Mouse (Mus musculus): ENCODE data around the gene Ctnnb1.

Gene Ctnnb1

DNA sequence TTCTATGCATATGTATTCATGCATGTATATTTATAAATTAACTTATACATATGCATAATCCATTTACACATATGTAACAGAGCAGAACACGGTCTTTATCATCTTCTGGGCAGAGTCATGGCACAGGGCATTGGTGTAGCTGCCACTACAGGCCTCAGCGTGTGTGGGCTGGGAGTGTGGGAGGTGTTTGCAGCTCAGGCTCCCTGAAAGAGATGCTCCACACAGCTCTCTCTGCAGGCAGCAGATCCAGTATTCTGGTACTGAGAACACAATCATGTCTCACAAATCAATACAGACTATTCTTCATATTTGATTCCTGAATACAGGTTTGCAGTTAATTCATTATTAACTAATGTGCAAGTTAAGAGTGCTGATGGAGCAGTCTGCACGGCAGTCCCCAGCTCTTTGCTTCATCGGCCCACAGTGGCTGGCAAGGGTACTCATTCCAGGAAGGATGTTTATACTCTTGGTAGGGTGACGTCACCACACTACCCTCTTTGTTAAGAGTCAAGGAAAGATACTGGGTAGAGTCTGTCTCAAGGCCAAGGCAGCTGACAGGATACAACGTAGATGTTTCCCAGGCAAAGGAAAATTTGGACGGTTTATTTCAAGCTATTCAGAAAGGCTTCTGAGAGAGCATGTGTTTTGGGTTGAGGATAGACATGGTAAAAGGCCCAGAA lies 71.8 kb downstream of the Ctnnb1 start:
- no peak for DNase-seq (ENCODE audit: low spot score)

- DNase-seq (ENCODE audit: low spot score), result no peak
These were observed 72.9 kb downstream of the Ctnnb1 start for GRCm38 (mm10) chr9:121001681-121002540.

DNA sequence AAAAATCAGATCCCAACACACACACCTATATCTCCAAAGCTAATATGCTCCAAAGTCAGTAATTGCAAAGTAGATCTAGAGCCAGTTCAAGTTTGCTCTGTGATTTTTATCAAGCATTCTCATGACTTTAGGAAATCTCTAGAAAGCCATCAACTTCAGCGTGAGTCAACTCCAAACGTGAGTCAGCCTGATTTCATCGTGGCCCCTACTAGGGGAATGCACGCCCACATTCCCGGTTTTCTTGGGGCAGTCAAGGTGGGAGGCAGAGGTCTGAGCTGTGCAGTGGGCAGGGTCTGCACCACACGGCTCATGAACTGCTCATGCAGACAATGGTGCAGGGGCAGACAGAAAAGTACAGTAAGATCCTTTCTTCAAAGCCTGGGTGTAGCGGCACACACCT lies 76.9 kb downstream of the Ctnnb1 start:
- no peak for DNase-seq (ENCODE audit: low spot score)

Data from embryo, embryonic 10 days (tissue).